Mouse (Mus musculus) adrenal gland, postnatal 25 days (tissue): ENCODE data around the gene Gna11. TPM values are rescaled to one million over a fixed set of nuclear protein-coding genes. Genes with fewer than 3 reads are reported as not detected.

Experiments used
- DNase-seq: peaks from one replicate; pipeline ENCODE4 v3.0.0; 2021; ENCODE audit warnings: mixed read lengths
- long read RNA-seq: library from polyadenylated mRNA; stranded (forward); transcript quantifications from one replicate; pipeline ENCODE4 v2.0.0, GENCODE M21; 2021
- total RNA-seq: library from RNA; stranded (reverse); gene quantifications from 2 replicates; pipeline ENCODE4 v1.2.3, GENCODE M21; 2021

Gene Gna11
- total RNA-seq, result 76.8 and 77.9 TPM in 2 replicates
- long read RNA-seq, transcript Gna11-201 (7 exons, 3,414 nt), result major isoform, 68 of 130 reads
- long read RNA-seq, partial matches to known transcripts, result 3 of 130 reads
- long read RNA-seq, other reads (novel, unspliced or antisense), result 58 of 130 reads

DNA sequence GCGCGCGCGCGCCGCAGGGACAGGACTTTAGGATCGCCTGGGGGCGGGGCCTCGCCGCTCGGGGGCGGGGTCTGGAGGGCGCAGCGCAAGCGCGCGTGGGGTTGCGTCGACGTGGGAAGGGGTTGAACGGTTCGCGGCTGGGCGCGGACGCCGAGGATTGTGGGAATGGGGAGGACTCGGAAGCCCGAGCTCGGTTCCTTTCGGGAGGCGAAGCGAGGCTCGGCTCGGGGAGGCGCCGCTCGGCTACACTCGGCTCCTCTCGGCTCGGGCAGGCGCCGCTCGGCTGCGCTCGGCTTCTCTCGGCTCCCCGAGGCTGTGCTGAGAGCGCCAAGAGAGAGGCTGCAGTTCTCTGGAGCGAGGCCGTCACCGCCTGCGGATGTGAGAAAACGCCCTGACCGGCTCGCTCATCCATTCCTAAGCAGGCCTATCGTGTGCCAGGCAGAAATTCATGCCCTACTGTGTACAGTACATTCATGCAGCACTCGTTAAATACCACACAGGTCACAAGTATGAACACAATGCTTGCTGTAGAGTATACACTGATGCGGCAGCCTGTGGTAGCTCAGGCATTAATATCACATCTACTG is at the start of gene Gna11:
Gene Gna11 (minus strand): TSS at position 30 of the 587 bp plus-strand sequence.
- DNase-seq, result peak; percentile 100

DNA sequence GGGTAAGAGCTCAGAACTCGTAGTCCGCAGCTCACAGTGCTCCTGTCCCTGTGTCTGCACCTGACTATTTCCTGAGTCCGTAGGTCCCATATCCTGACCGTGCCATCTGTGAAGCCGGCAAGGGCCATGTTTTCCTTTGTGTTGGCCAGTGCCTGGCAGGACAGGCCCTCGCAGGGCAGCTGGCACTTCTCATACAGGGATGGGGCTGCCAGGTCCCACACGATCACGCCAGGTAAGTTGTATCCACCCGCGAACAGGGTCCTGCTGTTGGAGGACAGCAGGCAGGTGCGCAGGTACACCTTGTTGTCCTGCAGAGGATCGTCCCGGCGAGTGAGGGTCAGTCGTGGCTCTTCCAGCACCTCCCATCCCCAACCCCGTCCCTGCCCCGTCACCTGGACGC is 48.9 kb upstream of the Gna11 start:
- no peak for DNase-seq

GRCm38 (mm10) chr10:81593223-81593622 is 48.2 kb upstream of the Gna11 start:
- DNase-seq, result no peak

- no peak for DNase-seq
These were observed 47.6 kb upstream of the Gna11 start for GRCm38 (mm10) chr10:81592631-81593030.

- DNase-seq, result no peak
These were observed 46.9 kb upstream of the Gna11 start for GRCm38 (mm10) chr10:81591846-81592245.

GRCm38 (mm10) chr10:81588739-81589138 is 43.7 kb upstream of the Gna11 start:
- no peak for DNase-seq

GRCm38 (mm10) chr10:81583347-81583746 is 38.4 kb upstream of the Gna11 start:
- no peak for DNase-seq

- DNase-seq, result no peak
These were observed 35.6 kb upstream of the Gna11 start for GRCm38 (mm10) chr10:81580441-81581070.

- no peak for DNase-seq
These were observed 35.0 kb upstream of the Gna11 start for GRCm38 (mm10) chr10:81579967-81580366.

DNA sequence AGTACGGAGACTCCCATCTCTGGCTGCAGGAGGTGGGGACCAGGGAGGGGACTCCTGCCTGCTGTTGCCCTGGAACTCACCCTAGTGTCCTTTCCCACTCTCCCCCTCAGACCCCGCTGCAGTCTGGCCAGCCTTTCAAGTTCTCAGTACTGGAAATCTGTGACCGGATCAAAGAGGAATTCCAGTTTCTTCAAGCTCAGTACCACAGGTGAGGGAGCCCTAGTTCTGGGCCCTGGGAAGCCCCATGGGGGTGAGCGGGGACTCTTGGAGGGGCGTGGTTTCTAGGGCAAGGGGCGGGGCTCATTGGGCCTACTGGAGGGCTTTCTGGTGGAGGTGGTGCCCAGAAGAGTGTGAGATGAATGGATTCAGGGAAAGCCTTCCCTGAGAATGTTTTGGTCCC is 30.7 kb upstream of the Gna11 start:
- DNase-seq, result no peak

- DNase-seq, result peak; percentile 70
These were observed 30.2 kb upstream of the Gna11 start for GRCm38 (mm10) chr10:81575208-81575631.

DNA sequence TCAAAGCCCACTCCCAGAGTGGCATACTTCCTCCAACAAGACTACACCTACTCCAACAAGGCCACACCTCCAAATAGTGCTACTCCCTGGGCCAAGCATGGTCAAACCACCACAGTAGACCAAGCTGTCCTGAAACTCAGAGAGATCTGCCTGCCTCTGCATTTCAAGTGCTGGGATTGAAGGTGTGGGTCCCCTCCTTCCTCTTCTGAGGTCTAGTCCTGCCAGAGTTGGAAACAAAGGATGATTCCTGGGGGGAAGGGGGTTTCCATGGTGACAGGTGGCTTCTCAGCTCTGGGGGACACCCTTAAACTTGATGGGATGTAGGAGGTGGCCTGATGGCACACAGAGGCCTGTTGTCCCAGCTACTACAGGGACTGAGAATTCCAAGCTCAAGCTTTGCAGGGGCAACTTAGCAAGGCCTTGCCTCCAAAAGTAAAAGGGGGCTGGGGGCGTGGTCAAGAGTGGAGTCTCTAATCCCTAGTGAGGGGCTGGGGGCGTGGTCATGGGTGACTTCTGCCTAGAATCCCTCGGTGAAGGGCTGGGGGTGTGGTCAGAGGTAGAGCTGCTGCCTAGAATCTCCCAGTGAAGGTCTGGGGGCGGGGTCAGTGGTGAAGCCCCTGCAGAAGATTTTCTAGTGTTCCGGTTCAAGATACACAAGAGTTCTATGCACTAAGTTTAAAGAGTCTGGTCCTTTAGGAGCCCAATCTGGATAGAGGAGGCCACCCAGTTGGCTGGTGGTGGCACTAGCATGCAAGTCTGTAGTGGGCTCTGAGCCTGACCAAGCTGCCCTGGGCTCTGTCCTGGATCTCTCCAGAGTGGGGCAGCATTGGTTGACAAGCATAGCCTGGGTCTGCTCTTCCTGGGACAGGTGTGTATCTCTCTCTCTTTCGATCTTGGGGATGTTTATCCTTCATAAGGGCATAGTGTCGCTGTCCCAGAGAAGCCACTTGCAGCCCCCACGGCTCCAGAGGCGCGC is 29.4 kb upstream of the Gna11 start, which contains the start of gene Tle2:
Gene Tle2 (plus strand): TSS at position 481 of the 976 bp plus-strand sequence.
- no peak for DNase-seq

- DNase-seq, result no peak
These were observed 28.0 kb upstream of the Gna11 start for GRCm38 (mm10) chr10:81572975-81573374.

- no peak for DNase-seq
These were observed 27.2 kb upstream of the Gna11 start for GRCm38 (mm10) chr10:81572133-81572671.

GRCm38 (mm10) chr10:81571501-81571876 is 26.5 kb upstream of the Gna11 start:
- DNase-seq, result peak; percentile 98

- peak; percentile 94 for DNase-seq
These were observed 26.0 kb upstream of the Gna11 start for GRCm38 (mm10) chr10:81570831-81571500.

- DNase-seq, result no peak
These were observed 25.3 kb upstream of the Gna11 start for GRCm38 (mm10) chr10:81570238-81570800.

- DNase-seq, result no peak
These were observed 24.7 kb upstream of the Gna11 start for GRCm38 (mm10) chr10:81569507-81570237.

GRCm38 (mm10) chr10:81568381-81569191 is 23.6 kb upstream of the Gna11 start:
- peak; percentile 83 for DNase-seq
